Mouse (Mus musculus): ENCODE results near the gene Gtf2ird2.

Gtf2ird2 gene

DNA sequence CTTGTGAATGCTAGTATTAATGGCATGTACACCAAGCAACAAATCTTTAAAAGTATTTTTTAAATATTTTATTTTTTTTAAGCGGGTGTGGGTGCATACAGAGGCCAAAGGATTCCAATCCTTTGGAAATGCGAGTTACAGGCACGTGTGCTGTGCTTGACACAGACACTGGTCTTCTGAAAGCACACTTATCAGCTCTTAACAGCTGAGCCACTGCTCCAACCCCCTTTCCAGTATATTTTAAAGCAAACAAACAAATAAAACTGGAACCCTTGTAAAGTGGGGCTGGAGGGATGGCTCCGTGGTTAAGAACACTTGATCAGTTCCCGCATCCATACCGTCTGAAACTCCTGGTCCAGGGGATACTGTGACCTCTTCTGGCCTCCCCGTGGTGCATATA lies 657 bp upstream of the Gtf2ird2 start:
- DNase-seq, result no peak

DNA sequence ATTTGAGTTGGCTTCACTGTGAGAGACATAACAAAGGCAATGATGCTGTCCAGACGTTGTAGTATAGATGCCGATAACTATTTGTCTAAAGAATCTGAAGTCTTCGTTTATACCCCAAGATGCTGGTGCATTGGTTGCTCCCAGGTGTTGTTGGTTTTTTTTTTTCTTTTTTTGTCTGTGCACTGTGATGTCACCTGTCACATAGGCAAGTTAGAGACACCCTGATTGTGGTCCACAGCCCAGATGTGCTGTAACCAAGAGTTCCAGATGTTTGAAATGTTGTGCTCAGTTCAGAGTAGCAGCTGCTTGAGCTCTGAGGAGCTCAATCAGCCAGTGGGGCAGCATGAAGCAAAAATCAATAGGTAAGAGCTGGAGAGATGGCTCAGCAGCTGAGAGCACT lies 2.2 kb downstream of the Gtf2ird2 start:
- DNase-seq, result no peak

DNA sequence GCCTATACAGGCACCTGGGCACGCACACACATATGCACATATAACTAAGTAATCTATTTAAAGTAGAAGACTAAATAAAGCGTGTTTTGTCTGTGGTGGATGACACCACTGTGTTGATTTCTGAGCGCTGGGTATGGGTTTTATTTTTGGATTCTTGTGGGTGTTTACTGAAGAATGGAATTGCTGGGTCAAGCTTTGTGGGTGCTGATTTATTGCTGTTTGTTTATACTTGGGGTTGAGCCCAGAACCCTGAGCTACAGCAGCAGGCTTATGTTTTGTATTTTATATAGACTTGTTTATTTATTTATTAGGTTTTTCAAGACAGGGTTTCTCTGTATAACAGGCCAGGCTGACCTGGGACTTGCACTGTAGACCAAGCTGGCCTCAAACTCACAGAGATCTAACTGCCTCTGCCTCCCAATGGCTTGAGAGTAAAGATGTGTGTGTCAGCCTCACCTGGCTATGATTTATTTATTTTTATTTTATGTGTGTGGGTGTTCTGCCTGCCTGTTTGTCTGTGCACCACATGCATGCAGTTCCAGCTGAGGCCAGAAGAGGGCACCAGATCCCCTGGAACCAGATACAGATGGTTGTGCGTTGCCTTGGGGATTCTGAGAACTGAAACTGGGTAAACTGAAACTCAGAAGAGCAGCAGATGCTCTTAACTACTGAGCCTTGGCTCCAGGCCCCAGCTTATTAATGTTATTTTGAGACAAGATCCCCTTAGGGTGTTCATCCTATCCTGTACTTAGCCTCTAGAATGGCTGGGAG lies 3.3 kb downstream of the Gtf2ird2 start:
- DNase-seq, result peak; percentile 56 to 75

DNA sequence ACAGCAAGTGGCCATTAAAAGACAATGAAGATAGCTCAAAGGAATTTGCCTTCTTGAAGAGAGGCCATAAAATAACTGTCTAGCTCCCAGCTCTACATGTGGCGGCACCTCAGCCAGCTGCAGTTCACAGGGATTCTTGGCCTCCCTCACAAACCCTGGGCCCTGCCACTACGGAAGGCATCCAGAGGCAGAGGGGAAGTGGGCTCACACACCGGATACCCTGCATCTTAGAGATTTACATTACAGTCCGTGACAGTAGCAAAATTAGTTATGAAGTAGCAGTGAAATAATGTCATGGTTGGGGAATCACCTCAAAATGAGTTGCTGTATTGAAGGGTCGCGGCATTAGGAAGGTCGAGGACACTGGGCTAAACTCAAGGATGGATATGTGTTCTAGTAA lies 4.8 kb downstream of the Gtf2ird2 start:
- no peak for DNase-seq

DNA sequence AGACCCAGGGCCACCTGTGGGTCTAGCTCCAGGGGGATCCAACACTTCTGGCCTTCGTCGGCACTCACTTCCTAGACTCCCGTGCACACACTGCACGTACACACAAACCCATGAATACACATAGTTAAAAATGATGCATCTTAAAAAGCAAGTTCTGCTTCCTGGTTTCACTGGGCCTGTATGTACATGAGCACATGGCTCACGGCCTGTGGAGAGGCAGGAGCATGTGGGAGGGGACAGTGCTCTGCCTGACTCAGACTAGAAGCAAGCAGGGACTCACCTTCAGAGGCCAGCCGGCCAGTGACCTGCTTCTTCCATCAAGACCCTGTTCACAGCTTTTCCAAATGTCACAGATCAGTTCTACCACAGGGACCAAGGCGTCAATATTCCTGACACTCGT lies 9.8 kb downstream of the Gtf2ird2 start:
- no peak for DNase-seq

DNA sequence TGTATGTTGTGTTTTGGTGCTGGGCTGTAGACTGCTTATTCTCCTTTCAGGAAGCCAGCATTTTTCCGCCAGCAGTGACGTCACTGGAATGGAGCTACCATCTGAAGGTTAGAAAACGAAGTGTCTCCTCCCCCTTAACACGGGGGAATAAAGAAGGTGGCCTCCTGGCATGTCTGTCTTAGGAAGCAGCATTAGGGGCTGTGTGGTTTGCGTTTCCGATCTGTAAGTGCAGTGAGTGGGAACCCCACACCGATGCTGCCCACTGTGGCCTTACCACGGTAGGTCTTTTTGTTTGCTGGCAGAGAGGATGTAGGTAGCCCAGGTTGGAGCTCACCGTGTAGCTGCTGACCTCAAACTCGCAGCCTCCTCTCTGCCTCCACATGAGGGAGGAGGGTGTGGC lies 22.9 kb downstream of the Gtf2ird2 start:
- DNase-seq, result no peak

- peak; percentile 62 to 84 for DNase-seq
Observed at GRCm38 (mm10) chr5:134209931-134210554, 26.2 kb downstream of the Gtf2ird2 start.

DNA sequence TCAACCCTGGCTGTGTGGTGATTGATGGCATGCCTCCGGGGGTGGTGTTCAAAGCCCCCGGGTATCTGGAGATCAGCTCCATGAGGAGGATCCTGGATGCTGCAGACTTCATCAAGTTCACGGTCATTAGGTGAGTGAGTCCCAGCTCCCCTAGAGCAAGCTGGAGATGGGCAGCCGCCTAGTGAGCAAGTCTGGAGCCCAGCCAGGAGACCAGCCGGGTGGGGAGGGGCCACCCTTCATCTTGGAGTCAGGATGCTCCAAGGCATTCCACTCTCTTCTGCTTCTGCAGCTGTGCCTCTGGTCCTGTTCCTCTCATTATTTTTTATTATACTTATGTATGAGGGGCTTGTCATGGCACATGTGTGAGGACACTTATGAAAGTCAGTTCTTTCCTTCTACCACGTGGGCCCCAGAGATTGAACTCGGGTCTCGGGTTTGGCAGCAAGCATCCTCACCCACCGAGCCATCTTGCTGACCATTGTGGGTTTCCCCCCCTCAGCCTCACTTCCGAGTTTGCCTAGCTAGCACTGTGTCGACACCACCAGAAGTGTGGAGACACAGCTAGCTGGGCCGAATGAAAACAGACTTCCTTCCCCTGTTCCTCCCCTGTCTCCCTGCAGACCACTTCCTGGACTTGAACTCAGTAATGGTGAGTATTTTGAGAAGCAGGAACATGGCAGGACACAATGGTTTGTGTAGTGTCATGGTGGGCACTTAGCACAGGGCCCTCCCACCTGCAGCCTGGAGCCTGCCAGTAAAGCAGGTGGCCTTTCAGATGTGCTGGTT lies 30.4 kb downstream of the Gtf2ird2 start:
- peak in 1 of 2 experiments; percentile 49 for DNase-seq

DNA sequence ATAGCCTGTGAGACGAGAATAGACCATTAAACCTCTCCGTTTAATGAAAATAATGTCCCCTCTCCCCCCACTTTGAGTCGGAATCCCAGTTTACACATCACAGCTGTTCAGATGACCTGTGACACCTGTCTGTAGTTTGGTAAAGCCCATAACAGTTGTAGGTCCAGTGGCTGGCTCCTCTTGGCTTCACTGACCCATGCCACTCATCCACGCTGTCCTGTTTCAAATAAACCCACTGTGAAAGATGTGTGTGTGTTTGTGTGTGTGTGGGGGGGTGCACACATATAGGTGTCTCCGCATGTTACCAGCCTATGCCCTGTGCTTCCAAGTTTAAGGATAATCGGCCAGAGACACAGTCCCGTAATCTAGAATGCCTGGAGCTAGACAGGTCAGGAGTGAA lies 34.1 kb downstream of the Gtf2ird2 start:
- no peak for DNase-seq

GRCm38 (mm10) chr5:134221278-134221677 lies 37.5 kb downstream of the Gtf2ird2 start:
- DNase-seq, result no peak

GRCm38 (mm10) chr5:134221708-134222150 lies 37.9 kb downstream of the Gtf2ird2 start:
- no peak for DNase-seq

GRCm38 (mm10) chr5:134225110-134225901 lies 41.5 kb downstream of the Gtf2ird2 start:
- peak in 1 of 2 experiments; percentile 59 for DNase-seq

GRCm38 (mm10) chr5:134226946-134227345 lies 43.1 kb downstream of the Gtf2ird2 start:
- no peak for DNase-seq

DNA sequence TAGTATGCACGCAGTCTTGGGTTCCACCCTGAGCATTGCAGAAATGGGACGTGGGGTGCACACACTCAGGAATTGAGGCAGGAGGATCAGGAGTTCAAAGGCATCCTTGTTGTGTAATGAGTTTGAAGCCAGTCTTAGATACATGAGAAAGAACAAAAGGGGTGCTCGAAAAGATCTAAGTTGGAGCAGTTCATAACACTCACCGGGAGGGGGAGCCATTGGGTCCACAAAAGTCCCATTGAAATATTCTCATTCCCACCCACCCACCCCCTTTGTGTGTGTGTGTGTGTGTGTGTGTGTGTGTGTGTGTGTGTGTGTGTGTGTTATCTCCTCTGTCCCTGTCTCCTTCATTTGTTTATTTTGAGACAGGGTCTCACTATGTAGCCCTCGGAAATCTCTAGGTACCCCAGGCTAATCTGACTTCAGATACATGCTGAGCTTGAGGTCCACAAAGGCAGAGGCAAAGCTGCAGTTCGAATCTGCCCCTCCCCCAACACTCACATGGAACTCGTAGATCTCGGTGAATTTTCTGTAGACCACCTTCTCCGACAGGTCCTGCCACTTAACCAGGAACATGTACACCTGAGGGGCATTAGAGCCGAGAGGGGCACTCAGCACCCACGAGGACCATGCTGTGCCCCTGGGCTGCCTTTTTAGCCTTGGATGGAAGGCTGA lies 43.9 kb downstream of the Gtf2ird2 start:
- DNase-seq, result no peak

GRCm38 (mm10) chr5:134228249-134228638 lies 44.4 kb downstream of the Gtf2ird2 start:
- DNase-seq, result no peak

GRCm38 (mm10) chr5:134229391-134229790 lies 45.6 kb downstream of the Gtf2ird2 start, which contains the start of gene Ncf1:
TSS of gene Ncf1 (minus strand) at chr5:134229625.
- no peak for DNase-seq

GRCm38 (mm10) chr5:134231376-134231775 lies 47.6 kb downstream of the Gtf2ird2 start:
- peak; percentile 30 to 74 for DNase-seq

- peak in 1 of 2 experiments; percentile 41 for DNase-seq
Observed at GRCm38 (mm10) chr5:134232111-134232510, 48.3 kb downstream of the Gtf2ird2 start.

DNA sequence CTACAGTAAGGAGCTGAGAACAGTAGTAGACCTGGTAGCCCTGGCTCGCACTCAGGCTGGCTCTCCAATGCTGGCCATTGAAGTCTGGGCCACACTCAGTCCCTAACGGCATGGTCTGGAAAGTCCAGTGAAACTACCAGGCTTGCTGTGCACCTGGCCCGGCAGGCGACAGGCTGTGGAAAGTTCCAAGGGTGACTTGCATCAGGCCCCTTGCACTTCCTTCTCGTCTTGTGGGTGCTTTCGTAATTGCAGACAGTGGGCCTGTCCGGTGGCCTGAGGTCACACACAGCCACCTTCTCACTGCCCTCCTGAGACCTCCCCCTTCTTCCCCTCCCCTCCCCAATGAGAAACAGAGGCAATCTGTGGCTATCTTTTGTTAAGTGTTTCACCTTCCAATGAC lies 48.7 kb downstream of the Gtf2ird2 start:
- peak; percentile 46 to 81 for DNase-seq

DNA sequence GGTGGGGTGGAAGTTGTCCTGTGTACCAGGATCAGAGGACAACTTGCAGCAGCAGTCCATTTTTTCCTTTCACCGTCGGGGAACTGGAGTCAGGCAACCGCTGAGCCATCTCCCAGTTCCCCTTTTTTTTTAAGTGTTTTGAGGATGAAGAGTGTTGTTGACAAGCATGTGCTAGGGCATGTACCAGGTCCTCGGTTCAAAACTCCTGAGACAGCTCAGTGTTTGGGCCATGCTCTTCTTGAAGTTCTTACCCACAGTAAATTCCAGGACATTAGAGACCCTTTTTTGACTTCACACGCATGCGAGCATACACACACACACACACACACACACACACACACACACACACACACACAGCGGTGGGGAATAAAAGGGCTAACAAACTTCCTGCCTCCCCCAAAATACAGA lies 49.4 kb downstream of the Gtf2ird2 start:
- DNase-seq, result no peak

- no peak for DNase-seq
Observed at GRCm38 (mm10) chr5:134234205-134234604, 50.4 kb downstream of the Gtf2ird2 start.

DNA sequence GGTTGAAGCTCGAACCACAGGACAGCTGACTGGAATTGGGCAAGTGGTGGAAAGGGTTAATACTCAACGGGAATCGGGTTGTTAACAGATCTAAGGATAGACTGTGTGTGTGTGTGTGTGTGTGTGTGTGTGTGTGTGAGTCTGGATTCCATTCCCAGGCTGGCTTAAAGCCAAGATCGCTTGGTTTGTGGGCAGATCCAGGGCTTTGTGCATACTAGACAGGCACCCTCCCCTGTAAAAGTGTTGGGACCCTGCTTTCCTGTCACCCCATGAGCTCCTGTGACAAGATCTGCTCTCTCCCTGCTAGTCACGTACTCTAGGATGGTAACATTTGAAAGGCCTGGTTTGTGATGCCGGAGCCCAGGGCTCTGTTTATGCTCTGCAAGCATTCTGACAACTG lies 51.3 kb downstream of the Gtf2ird2 start:
- peak; percentile 73 to 75 for DNase-seq

All from kidney, postnatal 25 days (tissue).